Mouse (Mus musculus) liver, postnatal 0 days (tissue): ENCODE results near the gene Sln. TPM values are rescaled to one million over a fixed set of nuclear protein-coding genes. Genes with fewer than 3 reads are reported as not detected.

Experiments
- ATAC-seq: fragments of 200-750 bp; cut with Nextera tagmentation; 2 replicates; pipeline ENCODE4 v1.8.0; 2017; ENCODE audit warnings: mild to moderate bottlenecking, moderate library complexity
- DNase-seq: peaks from one replicate; pipeline ENCODE4 v3.0.0-alpha.2; 2016
- H3K27ac ChIP-seq: fragments of 300-500 bp; sonication (generic); 2 replicates; pipeline ENCODE4 v1.5.1; 2014; ENCODE audit warnings: antibody characterized with exemption, moderate library complexity, mild to moderate bottlenecking, low read depth
- H3K27me3 ChIP-seq: fragments of 300-500 bp; sonication (generic); 2 replicates; pipeline ENCODE4 v1.6.1; 2014; ENCODE audit warnings: low read length, control low read depth, mixed read lengths; ENCODE audit not compliant: insufficient read depth
- H3K36me3 ChIP-seq: fragments of 300-500 bp; sonication (generic); replicated peaks from 2 replicates; pipeline ENCODE4 v1.6.1; 2014; ENCODE audit warnings: mild to moderate bottlenecking, control low read depth, low read length, moderate library complexity, mixed read lengths; ENCODE audit not compliant: insufficient read depth
- H3K4me1 ChIP-seq: fragments of 300-500 bp; sonication (generic); 2 replicates; pipeline ENCODE4 v1.6.1; 2014; ENCODE audit warnings: antibody characterized with exemption, mild to moderate bottlenecking, control low read depth; ENCODE audit not compliant: insufficient read depth
- H3K4me2 ChIP-seq: fragments of 300-500 bp; sonication (generic); 2 replicates; pipeline ENCODE4 v1.6.1; 2014; ENCODE audit warnings: low read depth, mild to moderate bottlenecking, low read length, moderate library complexity, mixed read lengths
- H3K4me3 ChIP-seq: fragments of 300-500 bp; sonication (generic); 2 replicates; pipeline ENCODE4 v1.5.1; 2014; ENCODE audit warnings: low read depth, low read length
- H3K9ac ChIP-seq: fragments of 300-500 bp; sonication (generic); replicated peaks from 2 replicates; pipeline ENCODE4 v1.6.1; 2014; ENCODE audit warnings: mild to moderate bottlenecking, moderate library complexity
- H3K9me3 ChIP-seq: fragments of 300-500 bp; sonication (generic); 2 replicates; pipeline ENCODE4 v1.6.1; 2016; ENCODE audit warnings: mild to moderate bottlenecking, control low read depth, low read length, mixed read lengths
- CTCF ChIP-seq: sonication (generic); IDR thresholded peaks from 2 replicates; pipeline ENCODE4 v1.5.1; 2016; ENCODE audit warnings: antibody characterized with exemption, low read depth
- EP300 ChIP-seq: IDR thresholded peaks from 2 replicates; pipeline ENCODE4 v1.6.1; 2016; ENCODE audit warnings: antibody characterized with exemption, low read depth, mild to moderate bottlenecking
- WGBS: fragments of 180-500 bp; shearing (Covaris S2); extraction: QIAGEN DNeasy Blood & Tissue Kit; methylation state at CpG from one replicate; pipeline ENCODE4 v1.1.7; 2014; ENCODE audit not compliant: insufficient replicate concordance; 5-methylcytosine and 5-hydroxymethylcytosine counted together
- polyA plus RNA-seq: library from polyadenylated mRNA; unstranded; fragments of >200 nt; fragmentation: Nextera tagmentation; extraction: Ambion mirVana; gene quantifications from 2 replicates; pipeline ENCODE4 v1.2.1, GENCODE M21; 2015

Gene Sln
- polyA plus RNA-seq, result 0.85 and 16.9 TPM in 2 replicates

DNA sequence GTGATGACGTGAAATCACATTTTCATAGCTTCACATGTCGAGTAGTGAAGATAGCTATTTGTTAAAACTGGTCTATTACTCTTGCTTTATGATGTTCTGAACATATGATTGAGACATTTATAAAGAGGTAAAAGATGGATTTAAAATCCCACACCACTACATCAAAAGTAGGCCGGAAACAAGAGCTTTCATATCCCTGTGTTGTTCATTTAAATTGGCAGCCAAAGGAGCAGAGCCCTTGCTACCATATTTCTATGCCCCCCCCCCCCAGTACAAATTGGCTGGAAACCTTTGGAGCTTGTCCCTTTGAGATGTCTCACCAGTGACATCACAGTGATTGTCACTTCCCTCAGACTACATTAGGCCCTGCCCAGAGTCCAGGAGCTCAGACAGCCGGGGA lies at the start of gene Sln:
TSS of gene Sln (plus strand) at position 301 of the 400 bp plus-strand sequence.
- no peak for DNase-seq
- Histone ChIP-seq H3K36me3 (no peaks in the 10 kb centered on the region), H3K27me3 (no peaks in the 10 kb centered on the region), H3K4me3 (no peak within 1 kb of the TSS), H3K9ac (no peak within 1 kb of the TSS), H3K27ac (no peak within 1 kb of the TSS), H3K4me1 (no peaks in the 10 kb centered on the region), H3K9me3 (no peaks in the 10 kb centered on the region), H3K4me2 (no peak within 1 kb of the TSS)
- ATAC-seq, result no peak
- TF ChIP-seq CTCF (no peak), EP300 (no peak)
- 74% methylated on average over 4 of the region's 4 CpGs for WGBS

DNA sequence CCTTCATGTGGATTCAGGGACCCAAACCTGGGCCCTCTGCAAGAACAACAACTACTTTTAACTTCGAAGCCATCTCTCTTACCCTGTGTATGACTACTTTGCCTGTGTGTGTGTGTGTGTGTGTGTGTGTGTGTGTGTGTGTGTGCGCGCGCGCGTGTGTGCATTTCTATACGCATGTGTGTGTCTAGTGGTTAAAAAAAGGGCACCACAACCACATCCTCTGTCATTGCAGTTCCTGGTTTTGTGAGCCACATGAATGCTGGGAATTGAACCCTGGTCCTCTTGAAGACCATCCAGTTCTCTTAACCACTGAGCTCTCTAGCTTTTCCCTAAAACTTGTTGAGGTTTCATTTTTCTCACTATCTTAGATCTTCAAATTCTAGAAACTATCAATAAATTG lies 47.0 kb upstream of the Sln start:
- no peaks in the 10 kb centered on the region for H3K27me3 ChIP-seq
- no peaks in the 10 kb centered on the region for H3K4me1 ChIP-seq
- TF ChIP-seq EP300, result no peak
- TF ChIP-seq CTCF, result no peak
- H3K9ac ChIP-seq, result no peak overlapping the region
- no peak overlapping the region for H3K4me2 ChIP-seq
- H3K36me3 ChIP-seq, result no peaks in the 10 kb centered on the region
- H3K9me3 ChIP-seq, result no peaks in the 10 kb centered on the region
- H3K4me3 ChIP-seq, result no peak overlapping the region
- ATAC-seq (no peak), DNase-seq (no peak)
- 84% methylated on average over 7 of the region's 7 CpGs for WGBS
- no peak overlapping the region for H3K27ac ChIP-seq

DNA sequence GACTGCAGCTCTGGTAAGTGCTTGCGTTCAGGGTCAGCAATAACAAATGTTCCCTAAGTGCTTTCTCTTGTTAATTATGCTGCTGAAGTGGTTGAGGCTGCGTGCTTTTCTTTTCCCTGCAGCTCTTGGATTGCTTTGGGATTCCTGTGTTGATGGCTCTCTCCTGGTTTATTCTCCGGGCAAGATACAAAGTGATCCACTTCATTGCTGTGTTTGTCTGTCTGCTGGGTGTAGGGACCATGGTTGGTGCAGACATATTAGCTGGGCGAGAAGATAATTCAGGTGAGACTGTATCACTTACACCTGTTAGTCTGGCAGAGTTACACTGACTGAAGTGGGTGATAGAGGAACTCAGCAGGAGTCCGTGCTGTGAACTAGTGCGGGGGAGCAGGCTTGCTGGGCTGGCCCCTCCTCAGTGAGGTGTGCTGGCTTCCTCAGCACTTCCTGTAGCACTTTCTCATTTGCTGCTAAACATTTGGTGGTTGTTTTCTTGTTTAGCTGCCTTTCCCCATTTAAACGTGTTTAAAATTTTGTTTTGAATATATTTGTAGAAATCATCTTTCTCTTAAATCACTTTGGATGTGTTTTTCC lies 43.4 kb upstream of the Sln start:
- TF ChIP-seq CTCF, result no peak
- no peak for TF ChIP-seq EP300
- Histone ChIP-seq H3K36me3 (no peaks in the 10 kb centered on the region), H3K9ac (no peak overlapping the region), H3K27ac (no peak overlapping the region), H3K4me3 (no peak overlapping the region), H3K4me2 (no peak overlapping the region), H3K27me3 (no peaks in the 10 kb centered on the region), H3K4me1 (no peaks in the 10 kb centered on the region), H3K9me3 (no peaks in the 10 kb centered on the region)
- DNase-seq (no peak), ATAC-seq (no peak)
- 30% methylated on average over 7 of the region's 7 CpGs for WGBS

DNA sequence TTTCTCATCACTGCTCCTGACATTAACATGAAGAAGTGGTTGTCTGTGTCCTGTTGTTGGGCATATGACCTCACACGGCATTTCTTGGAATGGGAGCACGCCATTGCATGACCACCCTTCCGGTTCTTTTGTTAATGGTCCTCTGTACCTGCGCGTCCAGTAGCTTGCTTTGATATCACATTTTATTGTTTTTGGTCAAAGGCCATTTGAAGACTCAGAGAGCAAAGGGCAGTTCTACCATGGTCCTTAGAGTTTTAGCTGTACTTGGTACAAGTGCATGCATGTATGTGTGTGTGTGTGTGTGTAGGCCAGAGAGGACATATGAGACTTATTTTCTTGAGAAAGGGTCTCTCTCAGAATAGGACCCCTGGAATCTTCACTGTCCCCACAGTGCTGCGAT lies 36.5 kb upstream of the Sln start:
- Histone ChIP-seq H3K27ac (no peak overlapping the region), H3K4me3 (no peak overlapping the region), H3K36me3 (no peaks in the 10 kb centered on the region), H3K9me3 (no peaks in the 10 kb centered on the region), H3K27me3 (no peaks in the 10 kb centered on the region), H3K4me2 (no peak overlapping the region), H3K4me1 (no peaks in the 10 kb centered on the region), H3K9ac (no peak overlapping the region)
- ATAC-seq (no peak), DNase-seq (no peak)
- WGBS, result 86% methylated on average over 6 of the region's 6 CpGs
- TF ChIP-seq CTCF (no peak), EP300 (no peak)

DNA sequence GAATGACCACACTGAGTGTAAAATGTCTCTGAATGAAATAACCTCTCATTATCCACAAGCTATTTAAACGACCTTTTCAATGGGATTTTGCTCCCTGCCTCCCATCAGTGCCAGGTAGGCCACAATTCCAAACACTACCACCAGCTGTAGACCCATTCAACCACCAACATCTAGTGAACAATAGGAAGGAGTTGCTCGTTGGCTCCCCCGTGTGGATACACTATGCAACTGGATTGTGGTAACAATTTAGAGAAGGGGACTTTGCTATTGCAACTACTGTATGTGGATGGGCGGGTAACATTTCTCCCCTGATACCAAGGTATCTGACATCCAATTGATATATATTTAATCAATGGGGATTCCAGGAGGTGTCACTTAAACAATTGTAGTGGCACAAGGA lies 31.2 kb upstream of the Sln start:
- DNase-seq, result peak; percentile 63

DNA sequence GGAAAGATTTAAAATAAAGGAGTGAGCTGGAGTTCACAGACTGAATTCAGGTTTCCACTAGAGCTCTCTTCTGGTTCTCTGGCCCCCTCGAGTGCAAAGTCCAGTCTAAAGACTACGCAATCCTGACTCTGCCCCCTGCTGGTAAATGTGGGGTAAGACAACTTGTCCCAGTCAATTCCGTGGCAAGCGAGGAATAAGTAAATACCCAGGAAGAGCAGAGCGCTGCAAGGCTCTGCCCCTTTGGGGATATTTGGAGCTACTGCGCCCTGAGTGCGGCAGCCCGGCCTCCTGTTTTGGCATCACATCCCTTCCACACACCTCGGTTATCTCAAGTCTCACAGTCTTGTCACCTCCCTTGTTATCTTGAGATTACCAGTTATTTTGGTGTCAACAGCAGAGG lies 24.6 kb upstream of the Sln start:
- Histone ChIP-seq H3K27me3 (0 out of 2 replicates have a peak, but pooled peaks cover 6% of the 10 kb centered on the region), H3K4me3 (no peak overlapping the region), H3K36me3 (no peaks in the 10 kb centered on the region), H3K4me1 (0 out of 2 replicates have a peak, but pooled peaks cover 6% of the 10 kb centered on the region), H3K9me3 (no peaks in the 10 kb centered on the region), H3K27ac (no peak overlapping the region), H3K4me2 (no peak overlapping the region), H3K9ac (no peak overlapping the region)
- peak; percentile 21 for DNase-seq
- TF ChIP-seq EP300 (no peak), CTCF (peak; percentile 73)
- ATAC-seq, result no peak
- WGBS, result 4% methylated on average over 9 of the region's 9 CpGs

More for the DNA sequence above, 31.2 kb upstream of the Sln start:
- no peaks in the 10 kb centered on the region for H3K4me1 ChIP-seq
- H3K4me2 ChIP-seq, result no peak overlapping the region
- H3K27me3 ChIP-seq, result no peaks in the 10 kb centered on the region
- H3K9ac ChIP-seq, result no peak overlapping the region
- no peaks in the 10 kb centered on the region for H3K36me3 ChIP-seq
- TF ChIP-seq CTCF, result peak; percentile 83
- no peak for TF ChIP-seq EP300
- no peak for ATAC-seq
- WGBS, result 23% methylated on average over 4 of the region's 4 CpGs
- H3K4me3 ChIP-seq, result no peak overlapping the region
- H3K27ac ChIP-seq, result no peak overlapping the region
- H3K9me3 ChIP-seq, result no peaks in the 10 kb centered on the region
